Mouse (Mus musculus) gastrocnemius, postnatal 4 days (tissue): ENCODE data around the gene D13Ertd608e. TPM values are rescaled to one million over a fixed set of nuclear protein-coding genes. Genes with fewer than 3 reads are reported as not detected.
A peak's percentile ranks its signal among the peaks of the same experiment; 100 is the strongest.
"Not testable (repeated sequence)": the region's sequence is repeated elsewhere in the genome, so short reads cannot be mapped to it uniquely, and the experiment has no call there.

Source experiments
- DNase-seq, 2 experiments: peaks; one replicate each; pipeline ENCODE4 v3.0.0; 2021 to 2022; ENCODE audit warnings: low spot score in 2 of 2, mixed read lengths in 2 of 2
- long read RNA-seq, 2 experiments: library from polyadenylated mRNA; stranded (forward); transcript quantifications; one replicate each; pipeline ENCODE4 v2.0.0; 2021
- total RNA-seq, 2 experiments: library from RNA; stranded (reverse); gene quantifications; 2 replicates each; pipeline ENCODE4 v1.2.3; 2021

The D13Ertd608e gene
- not detected for total RNA-seq
- long read RNA-seq, experiment 1: 0 reads
- long read RNA-seq, experiment 2: 0 reads

DNA sequence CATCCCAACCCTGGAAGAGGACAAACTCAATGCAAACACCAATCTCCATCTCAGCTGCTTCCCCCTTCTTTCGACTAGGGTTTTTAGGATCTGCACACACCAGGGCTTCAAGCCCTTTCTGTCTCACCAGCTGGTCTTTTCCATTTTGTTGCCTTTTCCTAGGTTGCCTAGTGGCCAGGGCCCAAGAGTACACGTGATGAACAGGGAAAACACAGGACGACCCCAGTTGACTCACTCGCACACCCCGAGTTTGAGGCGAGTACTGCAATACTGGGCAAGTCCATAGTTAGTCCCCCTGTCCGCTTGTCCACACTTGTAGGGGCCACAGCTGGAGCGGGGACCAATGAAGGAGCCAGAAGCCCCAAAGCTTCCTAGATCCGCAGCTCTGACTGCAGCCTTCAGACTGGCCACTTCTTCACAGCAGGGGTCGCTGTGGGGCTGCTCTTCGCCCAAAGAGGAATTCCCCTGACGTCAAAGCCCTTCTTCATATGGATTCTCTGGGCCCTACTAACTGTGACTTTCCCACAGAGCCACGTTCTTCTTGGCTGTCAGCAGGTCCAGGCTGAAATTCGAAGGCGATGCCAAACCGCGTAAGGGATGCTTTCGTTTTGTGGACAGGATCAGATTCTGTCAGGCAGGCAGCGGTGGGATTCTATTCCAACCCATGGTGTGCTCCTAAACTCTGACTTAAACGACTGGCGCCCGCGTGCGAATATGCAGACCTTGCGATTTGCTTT is at the start of gene D13Ertd608e:
Gene D13Ertd608e (plus strand): TSS at position 687 of the 737 bp plus-strand sequence.
- DNase-seq: peak in 1 of 2 experiments; percentile 30

- peak; percentile 69 to 84 for DNase-seq
These were observed 45.7 kb upstream of the D13Ertd608e start for GRCm38 (mm10) chr13:119789851-119790717.

- peak; percentile 95 for DNase-seq
These were observed 44.8 kb upstream of the D13Ertd608e start, which contains the start of gene Zfp131 for GRCm38 (mm10) chr13:119790761-119791579. Gene Zfp131 (minus strand): TSS chr13:119790889.

DNA sequence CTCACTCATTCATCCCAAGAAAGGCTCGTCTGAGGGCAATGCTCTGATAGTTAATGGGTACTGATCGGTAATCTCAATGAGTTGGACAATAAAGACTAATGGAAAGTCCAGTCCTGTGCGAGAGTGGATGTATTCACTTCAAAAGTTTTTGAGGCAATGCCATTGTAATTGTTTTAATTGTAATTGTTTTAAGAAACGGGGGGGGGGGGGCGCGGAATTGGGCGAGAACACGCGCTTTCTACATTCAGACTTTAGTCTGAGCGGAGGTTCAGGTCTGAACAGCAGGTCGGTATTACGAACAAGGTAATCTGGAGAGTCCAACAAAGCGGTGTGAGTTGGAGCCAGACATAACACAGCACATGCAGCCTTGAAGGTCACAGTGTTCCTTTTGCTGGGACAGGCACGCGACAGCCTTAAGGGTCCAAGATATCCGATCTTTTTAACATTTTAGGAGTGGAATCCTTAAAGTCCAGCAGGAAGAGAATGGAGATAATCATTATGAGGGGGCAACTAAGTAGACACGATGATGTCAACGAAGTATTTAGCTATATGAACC is 44.1 kb upstream of the D13Ertd608e start:
- DNase-seq: no peak

- DNase-seq: no peak
These were observed 42.9 kb upstream of the D13Ertd608e start for GRCm38 (mm10) chr13:119792791-119793404.

DNA sequence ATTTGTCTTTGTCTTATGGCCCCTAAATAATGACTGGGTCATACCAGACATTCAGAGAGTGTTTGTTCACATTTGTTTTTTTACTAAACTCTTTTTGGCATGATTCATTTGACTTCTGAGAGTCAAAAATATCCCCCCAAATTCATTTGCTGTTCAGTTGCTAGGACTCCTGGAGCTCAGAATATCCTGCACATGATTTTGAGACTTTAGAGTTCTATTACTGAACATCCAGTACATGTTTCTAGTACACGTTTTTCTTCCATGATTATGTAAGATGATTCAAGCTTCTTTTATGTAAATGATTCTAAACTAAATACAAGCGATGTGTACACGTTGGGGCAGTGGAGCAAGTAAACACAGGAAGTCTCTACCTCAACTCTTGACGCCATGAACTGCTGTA is 38.1 kb upstream of the D13Ertd608e start:
- no peak for DNase-seq

DNA sequence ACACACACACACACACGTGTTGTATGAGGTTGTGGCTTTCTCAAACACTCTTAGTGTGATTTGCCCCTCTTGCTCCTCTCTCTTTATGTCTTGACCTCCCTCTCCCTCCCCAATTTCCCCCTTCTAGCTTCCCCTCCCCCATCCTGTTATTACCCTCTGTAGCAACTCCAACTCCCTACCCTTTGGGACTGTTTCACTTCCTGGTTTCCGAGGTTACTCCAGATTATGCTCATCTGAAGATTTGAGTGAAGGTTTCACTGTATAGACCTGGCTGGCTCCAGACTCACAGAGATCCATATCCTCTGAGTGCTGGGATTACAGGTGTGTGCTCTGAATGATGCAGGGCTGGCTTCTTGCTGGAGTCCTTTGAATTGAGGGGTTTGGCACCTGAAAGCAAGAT is 26.9 kb upstream of the D13Ertd608e start:
- DNase-seq: no peak

- peak in 1 of 2 experiments; percentile 64 for DNase-seq
These were observed 25.8 kb upstream of the D13Ertd608e start for GRCm38 (mm10) chr13:119810031-119810430.

- DNase-seq: no peak
These were observed 19.0 kb upstream of the D13Ertd608e start for GRCm38 (mm10) chr13:119816798-119817197.

GRCm38 (mm10) chr13:119817579-119818206 is 18.1 kb upstream of the D13Ertd608e start:
- DNase-seq: no peak

DNA sequence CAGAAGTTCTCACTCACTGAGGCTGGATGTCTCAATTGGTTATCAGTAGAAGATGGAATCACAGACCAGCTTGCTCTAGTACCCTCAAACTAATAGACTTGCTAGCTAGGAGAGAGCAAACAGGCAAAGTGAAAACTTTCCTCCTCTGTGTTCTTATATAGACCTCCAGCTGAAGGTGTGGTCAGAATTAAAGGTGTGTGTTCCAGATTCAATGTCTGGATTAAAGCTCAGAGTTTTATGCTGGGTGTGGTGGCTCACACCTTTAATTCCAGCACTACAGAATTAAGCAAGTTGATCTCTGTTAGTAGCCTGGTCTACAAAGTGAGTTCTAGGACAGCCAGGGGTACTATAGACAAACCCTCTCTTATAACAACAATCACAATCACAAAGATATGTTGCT is 5.7 kb upstream of the D13Ertd608e start, which contains the start of gene AF067063:
Gene AF067063 (minus strand): TSS at position 101 of the 400 bp plus-strand sequence.
- DNase-seq: not testable (repeated sequence)

- not testable (repeated sequence) for DNase-seq
These were observed 562 bp downstream of the D13Ertd608e start for GRCm38 (mm10) chr13:119836324-119836811.

GRCm38 (mm10) chr13:119837719-119838337 is 2.0 kb downstream of the D13Ertd608e start:
- peak in 1 of 2 experiments; percentile 19 for DNase-seq

GRCm38 (mm10) chr13:119839982-119840381 is 4.2 kb downstream of the D13Ertd608e start:
- not testable (repeated sequence) for DNase-seq

GRCm38 (mm10) chr13:119862399-119862798 is 26.6 kb downstream of the D13Ertd608e start:
- DNase-seq: not testable (repeated sequence)

DNA sequence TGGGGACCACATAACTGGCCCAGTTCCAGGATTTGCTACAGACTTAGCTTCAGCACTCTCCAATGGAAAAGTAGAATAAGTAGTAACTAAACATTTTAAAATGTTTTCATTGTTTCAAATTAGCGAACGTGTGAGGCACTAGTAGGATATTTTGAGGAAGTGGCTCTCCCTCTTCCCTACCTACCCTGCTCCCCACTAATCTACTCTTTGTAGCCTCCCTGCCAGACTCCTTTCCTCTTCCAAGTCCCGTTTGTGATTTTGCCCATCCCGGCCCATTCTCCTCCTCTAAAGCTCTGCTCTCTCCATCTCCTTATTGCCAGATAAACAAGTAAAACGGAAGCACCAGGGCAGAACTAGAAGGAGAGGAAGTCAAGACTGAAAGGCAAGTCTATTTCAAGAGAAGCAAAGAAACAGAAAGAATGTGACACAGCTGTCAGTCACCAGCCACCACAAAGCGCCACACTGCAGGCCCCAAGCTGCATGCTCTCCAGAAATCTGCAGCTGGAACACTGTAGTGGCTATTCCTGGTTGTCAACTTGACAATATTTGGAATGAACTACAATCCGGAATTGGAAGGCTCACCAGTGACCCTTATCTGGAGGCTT is 28.7 kb downstream of the D13Ertd608e start:
- not testable (repeated sequence) for DNase-seq

- not testable (repeated sequence) for DNase-seq
These were observed 51.1 kb downstream of the D13Ertd608e start for GRCm38 (mm10) chr13:119886896-119887295.

DNA sequence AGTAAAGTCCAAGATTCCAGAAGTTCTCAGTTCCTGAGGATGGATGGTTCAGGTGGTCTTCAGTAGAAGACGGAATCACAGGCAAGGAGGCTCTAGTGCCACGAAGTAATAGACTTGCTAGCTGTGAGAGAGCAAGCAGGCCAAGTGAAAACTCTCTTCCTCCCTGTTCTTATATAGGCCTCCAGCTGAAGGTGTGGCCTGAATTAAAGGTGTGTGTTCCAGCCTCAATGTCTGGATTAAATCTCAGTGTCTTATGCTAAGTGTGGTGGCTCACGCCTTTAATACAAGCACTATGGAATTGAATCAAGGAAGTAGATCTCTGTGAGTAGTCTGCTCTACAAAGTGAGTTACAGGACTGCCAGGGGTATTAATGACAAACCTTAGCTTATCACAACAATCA is 58.9 kb downstream of the D13Ertd608e start, which contains the start of gene Tcstv1:
Gene Tcstv1 (minus strand): TSS at position 101 of the 400 bp plus-strand sequence.
- DNase-seq: not testable (repeated sequence)
